Mouse (Mus musculus): ENCODE measurements around the gene Lrrc28.

- TF ChIP-seq CTCF (IDR thresholded peaks at IDR 0.05; ENCODE audit: low read depth, low read length) (no peak), GATA2 (IDR thresholded peaks at IDR 0.05; ENCODE audit: borderline replicate concordance, low read depth, low read length) (no peak), GATA1 (IDR thresholded peaks at IDR 0.05; ENCODE audit: borderline replicate concordance, low read length) (no peak), TAL1 (conservative IDR thresholded peaks at IDR 0.05; ENCODE audit: low read depth, low read length) (no peak), POLR2AphosphoS5 (IDR thresholded peaks at IDR 0.05; ENCODE audit: insufficient replicate concordance, low read depth, low read length) (no peak)
Observed at GRCm38 (mm10) chr7:67583852-67584251, 61.2 kb downstream of the Lrrc28 start.
